Mouse (Mus musculus): ENCODE data around the gene Mfsd13b.

DNA sequence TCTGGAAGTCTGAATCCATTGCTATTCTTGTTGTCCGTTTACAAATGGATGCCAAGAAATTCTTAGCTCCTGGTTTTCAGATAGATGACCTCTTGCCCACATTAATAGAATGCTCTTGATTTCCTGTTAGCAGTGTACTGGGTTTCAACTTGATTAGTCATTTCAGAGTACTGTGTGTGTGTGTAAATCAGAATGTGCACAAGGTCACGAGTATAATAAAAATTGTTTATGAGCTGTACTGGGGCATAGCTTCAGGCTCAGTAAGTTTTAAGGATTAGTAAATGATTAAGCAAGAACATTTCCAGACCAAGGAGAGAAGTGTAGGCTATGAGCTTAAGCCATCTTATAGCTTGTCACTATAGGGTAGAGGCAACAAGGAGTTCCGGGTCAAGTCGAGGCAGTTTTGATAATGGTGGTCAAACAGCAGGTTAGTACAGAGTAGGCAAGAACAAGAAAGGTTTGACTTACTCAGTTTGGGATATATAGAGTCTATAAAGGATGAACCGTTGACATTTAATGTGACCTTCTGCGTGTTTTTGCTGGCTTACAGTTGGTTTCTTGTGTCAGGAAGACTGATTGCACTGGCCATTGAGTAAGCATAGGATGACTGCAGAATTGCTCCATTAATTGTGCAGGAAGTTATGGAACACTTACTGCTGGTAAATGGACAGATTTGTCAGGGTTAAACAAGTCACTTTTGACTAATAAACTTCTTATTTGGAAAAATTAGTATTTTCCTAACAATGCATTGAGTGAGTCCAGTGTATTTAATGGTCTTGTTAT lies 63.6 kb downstream of the Mfsd13b start:
- TF ChIP-seq CTCF (IDR thresholded peaks at IDR 0.05; ENCODE audit: borderline replicate concordance, insufficient read depth, low read length) (no peak), POLR2A (IDR thresholded peaks at IDR 0.05; ENCODE audit: low read depth, low read length) (no peak)
